Mouse (Mus musculus): ENCODE data around the gene Entpd1. TPM values are rescaled to one million over a fixed set of nuclear protein-coding genes. Genes with fewer than 3 reads are reported as not detected.

Gene Entpd1
- polyA plus RNA-seq, 1 experiment from 2014 or later: 3.3 TPM

- DNase-seq (ENCODE audit: low spot score): no peak
- no peaks in the 10 kb centered on the region for H3K4me1 ChIP-seq
- H3K9me3 ChIP-seq: no peaks in the 10 kb centered on the region
- H3K27me3 ChIP-seq (replicated peaks; ENCODE audit: low read depth, poor library complexity, severe bottlenecking): no peaks in the 10 kb centered on the region
- no peak overlapping the region for H3K4me3 ChIP-seq
- H3K36me3 ChIP-seq (replicated peaks): no peaks in the 10 kb centered on the region
- WGBS: 89% methylated on average over 5 of the region's 5 CpGs
- H3K27ac ChIP-seq (replicated peaks): no peak overlapping the region
These were observed 20.5 kb downstream of the Entpd1 start for GRCm38 (mm10) chr19:40632668-40633067.

GRCm38 (mm10) chr19:40633144-40633543 lies 21.0 kb downstream of the Entpd1 start:
- 61% methylated on average over 1 of the region's 1 CpGs for WGBS

GRCm38 (mm10) chr19:40637091-40637490 lies 24.9 kb downstream of the Entpd1 start:
- H3K4me1 ChIP-seq: no peaks in the 10 kb centered on the region

More at GRCm38 (mm10) chr19:40633144-40633543, 21.0 kb downstream of the Entpd1 start:
- no peaks in the 10 kb centered on the region for H3K36me3 ChIP-seq (replicated peaks)
- no peak for DNase-seq (ENCODE audit: low spot score)
- no peak overlapping the region for H3K4me3 ChIP-seq
- H3K9me3 ChIP-seq: no peaks in the 10 kb centered on the region
- H3K4me1 ChIP-seq: no peaks in the 10 kb centered on the region
- no peaks in the 10 kb centered on the region for H3K27me3 ChIP-seq (replicated peaks; ENCODE audit: low read depth, poor library complexity, severe bottlenecking)
- H3K27ac ChIP-seq (replicated peaks): no peak overlapping the region

GRCm38 (mm10) chr19:40637601-40638000 lies 25.4 kb downstream of the Entpd1 start:
- no peaks in the 10 kb centered on the region for H3K9me3 ChIP-seq
- WGBS: 81% methylated on average over 7 of the region's 7 CpGs
- no peak overlapping the region for H3K27ac ChIP-seq (replicated peaks)
- H3K36me3 ChIP-seq (replicated peaks): no peaks in the 10 kb centered on the region
- no peaks in the 10 kb centered on the region for H3K4me1 ChIP-seq
- no peaks in the 10 kb centered on the region for H3K27me3 ChIP-seq (replicated peaks; ENCODE audit: low read depth, poor library complexity, severe bottlenecking)
- DNase-seq (ENCODE audit: low spot score): no peak
- no peak overlapping the region for H3K4me3 ChIP-seq

More at GRCm38 (mm10) chr19:40637091-40637490, 24.9 kb downstream of the Entpd1 start:
- Histone ChIP-seq H3K27me3 (replicated peaks; ENCODE audit: low read depth, poor library complexity, severe bottlenecking) (no peaks in the 10 kb centered on the region), H3K27ac (replicated peaks) (no peak overlapping the region), H3K4me3 (no peak overlapping the region), H3K36me3 (replicated peaks) (no peaks in the 10 kb centered on the region), H3K9me3 (no peaks in the 10 kb centered on the region)
- DNase-seq (ENCODE audit: low spot score): no peak
- 63% methylated on average over 4 of the region's 4 CpGs for WGBS

GRCm38 (mm10) chr19:40638582-40638981 lies 26.4 kb downstream of the Entpd1 start:
- Histone ChIP-seq H3K9me3 (no peaks in the 10 kb centered on the region), H3K4me3 (no peak overlapping the region), H3K36me3 (replicated peaks) (no peaks in the 10 kb centered on the region), H3K27ac (replicated peaks) (no peak overlapping the region), H3K4me1 (no peaks in the 10 kb centered on the region), H3K27me3 (replicated peaks; ENCODE audit: low read depth, poor library complexity, severe bottlenecking) (no peaks in the 10 kb centered on the region)
- 92% methylated on average over 5 of the region's 5 CpGs for WGBS
- DNase-seq (ENCODE audit: low spot score): no peak

GRCm38 (mm10) chr19:40639729-40640304 lies 27.7 kb downstream of the Entpd1 start:
- DNase-seq (ENCODE audit: low spot score): no peak
- Histone ChIP-seq H3K27ac (replicated peaks) (no peak overlapping the region), H3K4me1 (no peaks in the 10 kb centered on the region), H3K9me3 (no peaks in the 10 kb centered on the region), H3K4me3 (no peak overlapping the region), H3K27me3 (replicated peaks; ENCODE audit: low read depth, poor library complexity, severe bottlenecking) (no peaks in the 10 kb centered on the region), H3K36me3 (replicated peaks) (no peaks in the 10 kb centered on the region)
- WGBS: 86% methylated on average over 11 of the region's 11 CpGs

- H3K36me3 ChIP-seq (replicated peaks): no peaks in the 10 kb centered on the region
- WGBS: 88% methylated on average over 2 of the region's 2 CpGs
- no peak overlapping the region for H3K27ac ChIP-seq (replicated peaks)
- H3K4me1 ChIP-seq: no peaks in the 10 kb centered on the region
- H3K4me3 ChIP-seq: no peak overlapping the region
- no peaks in the 10 kb centered on the region for H3K9me3 ChIP-seq
- no peak for DNase-seq (ENCODE audit: low spot score)
- no peaks in the 10 kb centered on the region for H3K27me3 ChIP-seq (replicated peaks; ENCODE audit: low read depth, poor library complexity, severe bottlenecking)
These were observed 28.6 kb downstream of the Entpd1 start for GRCm38 (mm10) chr19:40640799-40641198.

- WGBS: 92% methylated on average over 1 of the region's 1 CpGs
- Histone ChIP-seq H3K4me3 (no peak overlapping the region), H3K9me3 (no peaks in the 10 kb centered on the region), H3K27ac (replicated peaks) (no peak overlapping the region), H3K36me3 (replicated peaks) (no peaks in the 10 kb centered on the region), H3K27me3 (replicated peaks; ENCODE audit: low read depth, poor library complexity, severe bottlenecking) (no peaks in the 10 kb centered on the region), H3K4me1 (peaks cover 13% of the 10 kb centered on the region)
- no peak for DNase-seq (ENCODE audit: low spot score)
These were observed 31.7 kb downstream of the Entpd1 start for GRCm38 (mm10) chr19:40643846-40644245.

- Histone ChIP-seq H3K9me3 (no peaks in the 10 kb centered on the region), H3K27ac (replicated peaks) (no peak overlapping the region), H3K27me3 (replicated peaks; ENCODE audit: low read depth, poor library complexity, severe bottlenecking) (no peaks in the 10 kb centered on the region), H3K36me3 (replicated peaks) (no peaks in the 10 kb centered on the region), H3K4me3 (no peak overlapping the region), H3K4me1 (peaks cover 30% of the 10 kb centered on the region)
- WGBS: 43% methylated on average over 6 of the region's 6 CpGs
- no peak for DNase-seq (ENCODE audit: low spot score)
These were observed 34.2 kb downstream of the Entpd1 start for GRCm38 (mm10) chr19:40646379-40646778.

- Histone ChIP-seq H3K27me3 (replicated peaks; ENCODE audit: low read depth, poor library complexity, severe bottlenecking) (no peaks in the 10 kb centered on the region), H3K4me1 (peaks cover 33% of the 10 kb centered on the region), H3K9me3 (no peaks in the 10 kb centered on the region), H3K27ac (replicated peaks) (no peak overlapping the region), H3K4me3 (no peak overlapping the region), H3K36me3 (replicated peaks) (no peaks in the 10 kb centered on the region)
- DNase-seq (ENCODE audit: low spot score): no peak
- 68% methylated on average over 9 of the region's 9 CpGs for WGBS
These were observed 35.4 kb downstream of the Entpd1 start for GRCm38 (mm10) chr19:40647319-40648158.

GRCm38 (mm10) chr19:40650090-40650489 lies 37.9 kb downstream of the Entpd1 start:
- H3K36me3 ChIP-seq (replicated peaks): no peaks in the 10 kb centered on the region
- H3K4me1 ChIP-seq: peaks cover 33% of the 10 kb centered on the region
- H3K27me3 ChIP-seq (replicated peaks; ENCODE audit: low read depth, poor library complexity, severe bottlenecking): no peaks in the 10 kb centered on the region
- no peak overlapping the region for H3K4me3 ChIP-seq
- no peaks in the 10 kb centered on the region for H3K9me3 ChIP-seq
- H3K27ac ChIP-seq (replicated peaks): no peak overlapping the region
- no peak for DNase-seq (ENCODE audit: low spot score)
- WGBS: 70% methylated on average over 5 of the region's 5 CpGs

GRCm38 (mm10) chr19:40656207-40656606 lies 44.0 kb downstream of the Entpd1 start:
- WGBS: 89% methylated on average over 5 of the region's 5 CpGs
- no peaks in the 10 kb centered on the region for H3K9me3 ChIP-seq
- H3K4me3 ChIP-seq: no peak overlapping the region
- H3K36me3 ChIP-seq (replicated peaks): no peaks in the 10 kb centered on the region
- H3K4me1 ChIP-seq: peaks cover 28% of the 10 kb centered on the region
- H3K27ac ChIP-seq (replicated peaks): no peak overlapping the region
- H3K27me3 ChIP-seq (replicated peaks; ENCODE audit: low read depth, poor library complexity, severe bottlenecking): peaks cover 16% of the 10 kb centered on the region
- DNase-seq (ENCODE audit: low spot score): no peak

GRCm38 (mm10) chr19:40658281-40658680 lies 46.1 kb downstream of the Entpd1 start:
- Histone ChIP-seq H3K4me1 (peaks cover 22% of the 10 kb centered on the region), H3K27me3 (replicated peaks; ENCODE audit: low read depth, poor library complexity, severe bottlenecking) (peaks cover 19% of the 10 kb centered on the region), H3K27ac (replicated peaks) (no peak overlapping the region), H3K9me3 (no peaks in the 10 kb centered on the region), H3K36me3 (replicated peaks) (no peaks in the 10 kb centered on the region), H3K4me3 (no peak overlapping the region)
- WGBS: 74% methylated on average over 6 of the region's 6 CpGs
- DNase-seq (ENCODE audit: low spot score): no peak

Data from embryonic facial prominence, embryonic 10.5 days (tissue).